Mouse (Mus musculus) kidney, adult 9 months (tissue): ENCODE measurements around the gene 2310057N15Rik.
A peak's percentile ranks its signal among the peaks of the same experiment; 100 is the strongest.
"Not testable (repeated sequence)": the region's sequence is repeated elsewhere in the genome, so short reads cannot be mapped to it uniquely, and the experiment has no call there.

Source experiments
- DNase-seq: peaks from one replicate; pipeline ENCODE4 v3.0.0; 2022

2310057N15Rik gene

DNA sequence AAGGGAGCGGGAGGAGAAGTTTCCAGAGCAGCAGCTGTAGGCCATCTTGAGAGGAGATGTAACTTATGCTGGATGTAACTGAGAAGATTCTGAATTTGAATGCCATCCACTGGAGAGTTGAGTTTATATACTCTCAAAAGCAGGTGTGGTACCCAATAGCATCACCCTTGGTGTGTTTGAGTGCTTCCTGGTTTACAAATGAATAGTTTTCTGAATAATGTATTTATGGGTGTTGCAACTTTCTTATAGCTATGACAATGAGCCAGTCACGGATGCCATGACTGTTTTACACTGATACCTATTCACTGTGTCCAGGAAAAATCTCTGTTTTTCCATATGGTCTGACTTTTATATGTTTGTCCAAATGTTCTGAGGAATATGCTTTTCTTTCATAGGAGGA, at the start of gene 2310057N15Rik:
TSS of gene 2310057N15Rik (minus strand) at position 101 of the 400 bp plus-strand sequence.
- DNase-seq, result no peak

- DNase-seq, result peak; percentile 50
These were observed 49.7 kb upstream of the 2310057N15Rik start for GRCm38 (mm10) chr16:88823736-88824135.

DNA sequence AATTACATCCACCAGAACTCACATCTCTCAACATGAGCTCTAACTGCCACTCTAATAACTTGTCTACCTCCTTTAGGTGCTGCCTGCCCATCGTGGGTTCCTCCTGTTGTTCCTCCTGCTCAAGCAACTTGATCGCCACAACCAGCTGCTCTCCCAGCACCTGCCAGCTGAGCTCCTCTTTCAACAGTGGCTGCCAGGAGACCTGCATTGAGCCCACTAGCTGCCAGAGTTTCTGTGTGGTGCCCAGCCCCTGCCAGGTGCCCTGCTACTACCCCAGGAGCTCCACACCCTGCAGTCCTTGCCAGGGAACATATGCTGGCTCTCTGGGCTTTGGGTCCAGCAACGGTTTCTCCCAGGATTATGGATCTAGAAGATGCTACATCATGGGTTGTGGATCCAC, 46.1 kb upstream of the 2310057N15Rik start, which contains the start of gene Krtap15:
TSS of gene Krtap15 (plus strand) at position 150 of the 400 bp plus-strand sequence.
- no peak for DNase-seq

- DNase-seq, result no peak
These were observed 37.8 kb upstream of the 2310057N15Rik start, which contains the start of gene Gm20741 for GRCm38 (mm10) chr16:88811827-88812226. Gm20741 (minus strand) TSS chr16:88812220.

- no peak for DNase-seq
These were observed 12.8 kb upstream of the 2310057N15Rik start for GRCm38 (mm10) chr16:88786786-88787185.

- no peak for DNase-seq
These were observed 3.6 kb upstream of the 2310057N15Rik start, which contains the start of gene Gm5965 for GRCm38 (mm10) chr16:88777596-88777995. Gm5965 (plus strand) TSS chr16:88777896.

DNA sequence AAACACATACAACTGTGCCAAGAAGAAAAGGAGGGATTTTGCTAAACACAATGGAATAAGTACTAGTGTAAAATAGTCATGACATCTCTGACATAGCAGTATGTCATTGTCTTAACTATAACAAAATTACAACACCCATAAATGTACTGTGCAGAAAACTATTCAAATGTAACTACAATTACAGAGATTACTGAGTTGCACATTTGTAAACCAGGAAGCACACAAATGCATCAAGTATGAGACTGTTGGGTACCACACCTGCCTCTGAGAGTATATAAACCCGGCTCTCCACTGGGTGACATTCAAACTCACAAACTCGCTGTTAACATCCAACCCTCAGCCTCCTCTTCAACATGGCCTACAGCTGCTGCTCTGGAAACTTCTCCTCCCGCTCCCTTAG, 15.5 kb downstream of the 2310057N15Rik start, which contains the start of gene 2310034C09Rik:
TSS of gene 2310034C09Rik (plus strand) at position 301 of the 400 bp plus-strand sequence.
- DNase-seq, result not testable (repeated sequence)

GRCm38 (mm10) chr16:88751535-88751934, 22.5 kb downstream of the 2310057N15Rik start, which contains the start of gene Krtap13:
Krtap13 (minus strand) TSS chr16:88751635.
- DNase-seq, result not testable (repeated sequence)

DNA sequence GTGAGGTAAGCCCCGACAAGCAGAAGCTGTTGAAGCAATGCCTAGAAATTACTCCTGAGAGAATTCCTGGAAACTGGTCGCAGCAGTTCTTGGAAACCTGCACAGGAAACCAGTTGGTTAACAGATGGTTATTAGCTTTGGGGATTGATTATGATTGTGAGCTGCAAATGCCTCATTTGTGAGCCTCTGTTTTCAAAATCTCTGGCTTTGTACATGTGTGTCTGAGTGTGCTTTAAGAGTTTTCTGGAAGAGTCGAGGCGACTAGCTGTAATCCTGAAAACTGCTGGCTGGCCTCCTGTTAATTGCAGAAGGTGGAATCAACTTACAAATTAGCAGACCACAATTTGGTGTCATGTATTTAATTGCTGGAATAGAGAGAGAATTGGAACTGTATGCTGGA, 26.1 kb downstream of the 2310057N15Rik start:
- no peak for DNase-seq

DNA sequence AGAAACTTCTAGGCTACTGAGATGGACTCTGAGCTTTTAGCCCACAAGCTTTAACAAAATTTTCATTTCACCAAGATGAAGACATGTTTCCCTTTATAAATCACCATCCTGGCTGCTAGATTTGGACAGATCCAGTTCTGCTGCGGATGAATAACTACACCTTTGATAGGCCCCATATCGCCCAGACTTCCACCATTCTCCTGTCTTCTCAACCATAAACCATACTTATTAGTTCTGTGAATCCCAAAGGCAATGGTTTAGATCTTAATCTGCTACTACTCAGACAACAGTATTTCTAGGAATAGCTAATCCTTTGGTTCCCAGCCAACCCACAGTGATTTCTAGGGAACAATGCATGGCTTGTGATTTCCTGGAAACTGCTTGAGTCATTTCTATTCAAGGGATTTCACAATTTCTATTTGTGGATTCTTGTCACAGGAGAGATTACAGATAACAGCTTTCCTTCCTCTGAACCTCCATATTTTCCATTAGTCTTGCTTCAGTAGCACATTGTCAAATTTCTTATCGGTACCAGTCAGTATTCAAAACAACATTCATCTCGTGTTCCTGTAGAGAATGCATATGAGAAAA, 29.2 kb downstream of the 2310057N15Rik start:
- no peak for DNase-seq

- no peak for DNase-seq
These were observed 38.6 kb downstream of the 2310057N15Rik start for GRCm38 (mm10) chr16:88735391-88735790.

- DNase-seq, result no peak
These were observed 45.2 kb downstream of the 2310057N15Rik start, which contains the start of gene Krtap13-1 for GRCm38 (mm10) chr16:88728812-88729275. Krtap13-1 (plus strand) TSS chr16:88728862.
